Mouse (Mus musculus): ENCODE data around the gene Zhx3. TPM values are rescaled to one million over a fixed set of nuclear protein-coding genes. Genes with fewer than 3 reads are reported as not detected.

Zhx3 gene
- polyA plus RNA-seq, 1 experiment from 2014 or later, result 8.0 TPM

DNA sequence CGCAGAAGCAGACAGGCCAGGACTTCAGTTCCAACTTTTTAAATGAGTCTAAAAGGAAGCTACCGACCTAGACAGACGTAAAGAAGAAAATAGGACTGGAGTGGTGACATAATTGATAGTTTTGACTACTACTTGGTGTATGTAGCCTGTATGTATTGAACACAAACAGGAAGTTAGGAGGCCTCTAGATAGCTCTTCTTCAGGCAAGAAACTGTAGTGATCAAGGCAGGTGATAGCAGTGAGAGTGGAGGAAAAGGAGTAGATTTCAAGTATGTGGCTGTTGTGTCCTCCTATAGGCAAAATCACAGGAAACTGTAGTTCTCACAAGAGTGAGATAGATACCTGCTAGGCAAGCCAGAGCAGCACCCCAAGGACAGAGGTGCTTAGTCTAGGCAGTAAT, 165.1 kb downstream of the Zhx3 start:
- no peak for ATAC-seq
- Histone ChIP-seq H3K4me2 (replicated peaks) (no peak overlapping the region), H3K27me3 (replicated peaks) (no peaks in the 10 kb centered on the region), H3K36me3 (peaks cover 24% of the 10 kb centered on the region), H3K9me3 (no peaks in the 10 kb centered on the region), H3K27ac (no peak overlapping the region), H3K9ac (no peak overlapping the region), H3K4me1 (replicated peaks) (no peaks in the 10 kb centered on the region), H3K4me3 (replicated peaks) (no peak overlapping the region)
- WGBS, result 91% methylated on average over 3 of the region's 3 CpGs

DNA sequence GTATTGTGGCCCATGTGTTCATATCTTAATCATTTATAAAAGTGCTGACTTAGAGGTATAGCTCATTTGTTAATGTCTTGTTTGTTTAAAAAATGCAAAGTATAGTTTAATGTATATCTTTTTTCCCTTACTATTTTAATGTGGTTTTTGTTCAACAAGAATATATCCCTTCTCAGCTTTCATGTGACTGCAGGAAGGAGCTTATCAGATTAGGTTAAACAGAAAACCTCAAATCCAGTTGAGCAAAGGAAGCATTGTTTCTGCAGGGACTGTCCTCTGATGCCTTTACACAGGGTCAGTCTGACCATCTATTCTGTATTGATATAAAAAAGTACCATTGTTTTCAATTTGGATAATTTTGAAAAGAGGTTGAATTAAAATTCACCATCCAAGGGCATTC, 170.0 kb downstream of the Zhx3 start:
- Histone ChIP-seq H3K4me1 (replicated peaks) (no peaks in the 10 kb centered on the region), H3K4me3 (replicated peaks) (no peak overlapping the region), H3K4me2 (replicated peaks) (no peak overlapping the region), H3K9me3 (no peaks in the 10 kb centered on the region), H3K36me3 (peaks cover 29% of the 10 kb centered on the region), H3K9ac (no peak overlapping the region), H3K27me3 (replicated peaks) (no peaks in the 10 kb centered on the region), H3K27ac (no peak overlapping the region)
- no peak for ATAC-seq

DNA sequence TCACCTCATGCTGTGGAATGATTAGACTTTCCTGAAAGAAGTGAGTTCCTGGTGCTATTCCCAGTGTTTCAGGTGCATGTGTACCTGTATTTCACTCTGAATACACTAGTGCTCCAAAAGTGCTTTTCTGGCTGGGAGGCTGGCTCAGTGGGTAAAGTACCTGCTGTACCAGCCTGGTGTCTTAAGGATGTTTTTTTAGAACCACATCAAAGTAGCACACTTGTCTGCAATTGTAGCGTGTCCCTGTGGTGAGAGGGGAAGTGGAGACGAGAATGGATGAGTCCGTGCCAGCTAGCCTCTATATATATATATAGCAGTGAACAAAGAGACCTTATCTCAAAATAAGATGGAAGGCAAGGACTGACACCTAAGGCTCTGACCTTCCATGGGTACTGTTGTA, 171.2 kb downstream of the Zhx3 start:
- Histone ChIP-seq H3K4me1 (replicated peaks) (no peaks in the 10 kb centered on the region), H3K4me2 (replicated peaks) (no peak overlapping the region), H3K36me3 (peaks cover 29% of the 10 kb centered on the region), H3K27me3 (replicated peaks) (no peaks in the 10 kb centered on the region), H3K9me3 (no peaks in the 10 kb centered on the region), H3K9ac (no peak overlapping the region), H3K4me3 (replicated peaks) (no peak overlapping the region), H3K27ac (no peak overlapping the region)
- no peak for ATAC-seq
- 92% methylated on average over 3 of the region's 3 CpGs for WGBS

DNA sequence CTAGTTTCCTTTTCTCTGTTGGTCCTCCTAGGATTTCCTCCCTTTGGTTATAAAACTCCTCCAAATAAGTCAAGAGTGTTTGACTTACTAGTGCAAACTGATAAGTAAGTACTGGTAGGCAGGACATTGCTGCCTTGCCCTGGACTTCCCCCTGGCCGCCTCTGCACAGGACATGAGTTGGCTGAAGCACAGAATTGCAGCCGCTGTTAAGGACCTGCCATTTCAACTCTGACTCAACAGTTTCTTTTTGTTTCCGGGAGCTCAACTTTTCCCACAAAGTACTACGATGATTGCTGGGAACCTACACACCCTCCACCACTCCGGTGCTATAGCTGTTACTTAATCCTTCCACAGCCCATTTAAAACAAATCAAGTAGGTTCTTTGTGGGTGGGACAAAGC, 172.5 kb downstream of the Zhx3 start:
- H3K4me3 ChIP-seq (replicated peaks), result no peak overlapping the region
- no peak overlapping the region for H3K9ac ChIP-seq
- H3K27ac ChIP-seq, result 0 out of 2 replicates have a peak overlapping the region, but pooled peaks have one; percentile 48
- no peaks in the 10 kb centered on the region for H3K9me3 ChIP-seq
- no peak overlapping the region for H3K4me2 ChIP-seq (replicated peaks)
- WGBS, result 44% methylated on average over 5 of the region's 5 CpGs
- H3K36me3 ChIP-seq, result peaks cover 25% of the 10 kb centered on the region
- no peaks in the 10 kb centered on the region for H3K27me3 ChIP-seq (replicated peaks)
- peak; percentile 92 for ATAC-seq
- H3K4me1 ChIP-seq (replicated peaks), result no peaks in the 10 kb centered on the region

Other genes with a start within 250 kb of the Zhx3 start
- gene Top1, start 227.1 kb downstream of the Zhx3 start, polyA plus RNA-seq (2015; fragmentation: Nextera tagmentation; extraction: Ambion mirVana), result 61.5 and 65.3 TPM in 2 replicates
- gene Plcg1, start 141.7 kb downstream of the Zhx3 start, polyA plus RNA-seq (2015; fragmentation: Nextera tagmentation; extraction: Ambion mirVana), result 29.6 and 29.7 TPM in 2 replicates
- 7.6 and 9.7 TPM in 2 replicates for gene Lpin3, start 7.7 kb upstream of the Zhx3 start, polyA plus RNA-seq (2015; fragmentation: Nextera tagmentation; extraction: Ambion mirVana)
- 29.5 and 33.0 TPM in 2 replicates for gene Emilin3, start 39.3 kb upstream of the Zhx3 start, polyA plus RNA-seq (2015; fragmentation: Nextera tagmentation; extraction: Ambion mirVana)
- gene Chd6, start 236.1 kb upstream of the Zhx3 start, polyA plus RNA-seq (2015; fragmentation: Nextera tagmentation; extraction: Ambion mirVana), result 20.8 and 21.1 TPM in 2 replicates